Mouse (Mus musculus): ENCODE data around the gene Socs7. TPM values are rescaled to one million over a fixed set of nuclear protein-coding genes. Genes with fewer than 3 reads are reported as not detected.

Gene Socs7
- polyA plus RNA-seq, 1 experiment from 2014 or later = 2.6 TPM

DNA sequence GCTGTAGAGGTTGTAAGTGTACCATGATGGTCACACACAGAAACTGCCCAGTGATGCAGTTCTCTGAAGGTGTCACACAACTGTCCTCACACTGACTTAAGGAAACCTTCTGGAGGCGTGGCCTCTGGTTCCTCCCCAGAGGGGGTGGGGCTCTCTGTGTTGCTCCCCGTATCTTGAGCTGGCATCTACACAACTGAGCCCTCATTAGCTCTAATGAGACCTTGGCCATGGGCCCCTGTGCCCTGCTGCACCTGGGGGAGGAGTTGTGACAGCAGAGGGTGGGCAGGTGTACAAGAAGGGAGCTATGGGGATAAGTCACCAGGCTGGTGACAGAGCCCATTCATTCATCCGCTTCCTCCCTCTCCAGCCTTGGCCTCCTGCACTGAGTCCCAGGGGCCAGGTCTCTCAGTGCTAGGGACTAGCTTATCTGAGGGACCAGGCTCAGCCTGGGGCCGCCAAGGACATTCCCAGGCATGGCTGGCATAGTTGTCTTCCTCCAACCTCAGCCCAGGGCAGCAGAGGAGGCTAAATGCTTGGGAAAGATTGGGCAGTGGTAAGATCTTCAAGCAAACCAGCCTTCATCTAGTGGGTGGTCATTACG, 61.8 kb downstream of the Socs7 start:
- ATAC-seq (replicated peaks; ENCODE audit: low FRiP score, low read depth) = no peak
- H3K9ac ChIP-seq (ENCODE audit: low read depth, low read length) = no peak overlapping the region
- H3K9me3 ChIP-seq (replicated peaks; ENCODE audit: low read length) = no peaks in the 10 kb centered on the region
- no peak overlapping the region for H3K27ac ChIP-seq
- 56% methylated on average over 5 of the region's 5 CpGs for WGBS
- no peaks in the 10 kb centered on the region for H3K36me3 ChIP-seq (ENCODE audit: insufficient read depth, low read length)
- H3K4me2 ChIP-seq (ENCODE audit: low read length) = no peak overlapping the region
- no peak for DNase-seq (ENCODE audit: low spot score)
- no peak for TF ChIP-seq CTCF (IDR thresholded peaks at IDR 0.05; ENCODE audit: low read depth)
- no peaks in the 10 kb centered on the region; the same call in 1 of the 2 replicates for H3K4me1 ChIP-seq (replicated peaks; ENCODE audit: insufficient read depth, low read length)
- no peak overlapping the region for H3K4me3 ChIP-seq (replicated peaks; ENCODE audit: low read depth, low read length)
- H3K27me3 ChIP-seq (ENCODE audit: insufficient read depth, low read length) = no peaks in the 10 kb centered on the region

DNA sequence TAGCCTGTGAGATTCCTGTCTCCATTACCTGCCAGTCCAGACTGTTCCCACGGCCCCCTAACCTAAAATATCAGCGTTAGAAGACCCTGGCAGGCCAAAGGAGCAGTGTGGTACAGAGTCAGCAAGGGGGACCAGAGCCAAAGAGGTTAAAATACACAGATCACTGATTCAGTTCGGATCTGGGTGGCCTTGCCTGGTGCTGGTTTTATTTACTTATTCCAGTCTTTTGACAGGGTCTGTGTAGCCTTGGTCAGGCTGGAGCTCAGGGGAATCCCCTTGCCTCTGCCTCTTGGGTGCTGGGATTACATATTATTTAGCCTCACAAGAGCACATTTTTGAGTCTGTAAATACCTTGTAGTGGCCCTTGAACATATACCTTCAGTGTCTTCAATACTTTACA, 62.5 kb downstream of the Socs7 start:
- H3K4me3 ChIP-seq (replicated peaks; ENCODE audit: low read depth, low read length) = no peak overlapping the region
- no peak overlapping the region for H3K9ac ChIP-seq (ENCODE audit: low read depth, low read length)
- no peak overlapping the region for H3K27ac ChIP-seq
- H3K4me2 ChIP-seq (ENCODE audit: low read length) = no peak overlapping the region
- no peak for TF ChIP-seq CTCF (IDR thresholded peaks at IDR 0.05; ENCODE audit: low read depth)
- no peaks in the 10 kb centered on the region; the same call in 1 of the 2 replicates for H3K4me1 ChIP-seq (replicated peaks; ENCODE audit: insufficient read depth, low read length)
- H3K9me3 ChIP-seq (replicated peaks; ENCODE audit: low read length) = no peaks in the 10 kb centered on the region
- WGBS = 57% methylated on average over 3 of the region's 3 CpGs
- no peaks in the 10 kb centered on the region for H3K36me3 ChIP-seq (ENCODE audit: insufficient read depth, low read length)
- ATAC-seq (replicated peaks; ENCODE audit: low FRiP score, low read depth) (no peak), DNase-seq (ENCODE audit: low spot score) (no peak)
- H3K27me3 ChIP-seq (ENCODE audit: insufficient read depth, low read length) = no peaks in the 10 kb centered on the region

GRCm38 (mm10) chr11:97427794-97428725, 65.7 kb downstream of the Socs7 start:
- Histone ChIP-seq H3K4me3 (replicated peaks; ENCODE audit: low read depth, low read length) (peak overlapping the region; percentile 21), H3K36me3 (ENCODE audit: insufficient read depth, low read length) (no peaks in the 10 kb centered on the region), H3K4me2 (ENCODE audit: low read length) (peak overlapping the region; percentile 62), H3K4me1 (replicated peaks; ENCODE audit: insufficient read depth, low read length) (no peaks in the 10 kb centered on the region; the same call in 1 of the 2 replicates), H3K9ac (ENCODE audit: low read depth, low read length) (no peak overlapping the region), H3K9me3 (replicated peaks; ENCODE audit: low read length) (no peaks in the 10 kb centered on the region), H3K27me3 (ENCODE audit: insufficient read depth, low read length) (no peaks in the 10 kb centered on the region), H3K27ac (no peak overlapping the region)
- no peak for TF ChIP-seq CTCF (IDR thresholded peaks at IDR 0.05; ENCODE audit: low read depth)
- 2% methylated on average over 32 of the region's 32 CpGs for WGBS
- peak; percentile 90 for DNase-seq (ENCODE audit: low spot score)
- peak; percentile 55 for ATAC-seq (replicated peaks; ENCODE audit: low FRiP score, low read depth)

DNA sequence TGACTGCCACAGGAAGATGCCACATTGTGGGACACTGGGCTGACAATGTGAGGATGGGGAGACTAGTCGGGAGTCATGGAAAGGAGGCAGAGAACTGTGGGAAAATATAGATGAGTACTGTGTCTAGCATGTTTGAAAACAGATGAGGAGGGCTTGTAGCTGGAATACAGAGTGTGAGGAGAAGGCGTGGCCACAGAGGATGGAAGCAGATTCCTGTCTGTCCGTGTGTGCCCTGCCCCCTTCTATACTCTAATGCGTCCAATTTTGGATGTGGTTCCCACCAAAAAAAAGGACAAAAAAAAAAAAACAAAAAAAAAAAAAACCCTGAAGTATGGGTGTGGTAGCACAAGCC, 66.4 kb downstream of the Socs7 start:
- no peaks in the 10 kb centered on the region for H3K27me3 ChIP-seq (ENCODE audit: insufficient read depth, low read length)
- no peaks in the 10 kb centered on the region for H3K36me3 ChIP-seq (ENCODE audit: insufficient read depth, low read length)
- WGBS = 58% methylated on average over 4 of the region's 4 CpGs
- no peak overlapping the region for H3K9ac ChIP-seq (ENCODE audit: low read depth, low read length)
- peak overlapping the region; percentile 62 for H3K4me2 ChIP-seq (ENCODE audit: low read length)
- H3K4me3 ChIP-seq (replicated peaks; ENCODE audit: low read depth, low read length) = peak overlapping the region; percentile 21; the same call in 1 of the 2 replicates
- H3K9me3 ChIP-seq (replicated peaks; ENCODE audit: low read length) = no peaks in the 10 kb centered on the region
- H3K4me1 ChIP-seq (replicated peaks; ENCODE audit: insufficient read depth, low read length) = no peaks in the 10 kb centered on the region; the same call in 1 of the 2 replicates
- H3K27ac ChIP-seq = no peak overlapping the region
- no peak for ATAC-seq (replicated peaks; ENCODE audit: low FRiP score, low read depth)
- no peak for TF ChIP-seq CTCF (IDR thresholded peaks at IDR 0.05; ENCODE audit: low read depth)
- DNase-seq (ENCODE audit: low spot score) = no peak

DNA sequence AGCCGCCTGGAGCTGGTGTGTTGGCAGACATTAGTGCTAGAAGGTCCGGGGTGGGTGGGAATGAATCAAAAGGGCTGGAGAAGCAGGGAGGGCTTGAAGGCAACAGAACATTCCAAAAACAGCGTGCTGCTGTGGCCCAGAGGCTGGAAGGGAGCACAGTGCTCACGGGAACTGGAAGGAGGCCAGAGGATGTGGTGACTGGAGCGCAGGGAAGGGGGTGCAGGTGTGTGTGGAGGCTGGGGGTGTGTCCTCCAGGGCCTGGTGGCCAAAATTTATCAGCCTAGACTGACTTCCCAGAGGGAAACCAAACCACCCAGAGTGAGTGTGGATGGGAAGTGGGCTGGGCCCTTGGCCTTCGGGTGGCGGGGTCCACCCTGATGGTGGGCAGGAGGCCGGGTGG, 67.3 kb downstream of the Socs7 start:
- H3K27ac ChIP-seq = no peak overlapping the region
- H3K36me3 ChIP-seq (ENCODE audit: insufficient read depth, low read length) = no peaks in the 10 kb centered on the region
- no peak overlapping the region for H3K9ac ChIP-seq (ENCODE audit: low read depth, low read length)
- WGBS = 74% methylated on average over 8 of the region's 8 CpGs
- no peaks in the 10 kb centered on the region for H3K9me3 ChIP-seq (replicated peaks; ENCODE audit: low read length)
- H3K4me3 ChIP-seq (replicated peaks; ENCODE audit: low read depth, low read length) = no peak overlapping the region
- no peak for ATAC-seq (replicated peaks; ENCODE audit: low FRiP score, low read depth)
- H3K4me2 ChIP-seq (ENCODE audit: low read length) = no peak overlapping the region
- no peaks in the 10 kb centered on the region for H3K27me3 ChIP-seq (ENCODE audit: insufficient read depth, low read length)
- peaks cover 1% of the 10 kb centered on the region; the same call in 1 of the 2 replicates for H3K4me1 ChIP-seq (replicated peaks; ENCODE audit: insufficient read depth, low read length)
- TF ChIP-seq CTCF (IDR thresholded peaks at IDR 0.05; ENCODE audit: low read depth) = no peak
- DNase-seq (ENCODE audit: low spot score) = no peak

- H3K27ac ChIP-seq = no peak overlapping the region
- no peak overlapping the region for H3K4me3 ChIP-seq (replicated peaks; ENCODE audit: low read depth, low read length)
- no peaks in the 10 kb centered on the region for H3K9me3 ChIP-seq (replicated peaks; ENCODE audit: low read length)
- no peaks in the 10 kb centered on the region for H3K36me3 ChIP-seq (ENCODE audit: insufficient read depth, low read length)
- TF ChIP-seq CTCF (IDR thresholded peaks at IDR 0.05; ENCODE audit: low read depth) = peak; percentile 95
- no peaks in the 10 kb centered on the region for H3K27me3 ChIP-seq (ENCODE audit: insufficient read depth, low read length)
- H3K4me2 ChIP-seq (ENCODE audit: low read length) = no peak overlapping the region
- H3K9ac ChIP-seq (ENCODE audit: low read depth, low read length) = no peak overlapping the region
- WGBS = 9% methylated on average over 3 of the region's 3 CpGs
- ATAC-seq (replicated peaks; ENCODE audit: low FRiP score, low read depth) = no peak
- DNase-seq (ENCODE audit: low spot score) = peak; percentile 63
- peaks cover 25% of the 10 kb centered on the region for H3K4me1 ChIP-seq (replicated peaks; ENCODE audit: insufficient read depth, low read length)
Measured at GRCm38 (mm10) chr11:97432015-97432414, 69.7 kb downstream of the Socs7 start.
